Mouse (Mus musculus) erythroblast, adult 5-6 weeks (primary cell): ENCODE data around the gene Samd10. TPM values are rescaled to one million over a fixed set of nuclear protein-coding genes. Genes with fewer than 3 reads are reported as not detected.

Experiments used
- ATAC-seq: replicated peaks from 2 replicates; pipeline ENCODE4 v1.8.0; 2016; ENCODE audit warnings: moderate number of reproducible peaks, mild to moderate bottlenecking, moderate TSS enrichment, inconsistent platforms; ENCODE audit not compliant: poor library complexity, low FRiP score, severe bottlenecking
- total RNA-seq, 2 experiments: library from RNA; stranded (forward) in 1 of 2; stranded (reverse) in 1 of 2; fragments of 150-400 nt in 1 of 2; fragments of 200-764, 138-1000 nt in 1 of 2; gene quantifications; 2 replicates each; pipeline versions ENCODE4 v1.2.3 to v1.2.4; 2015 to 2017; ENCODE audit warnings: low replicate concordance in 2 of 2

The Samd10 gene
- total RNA-seq, 2 experiments from 2014 or later = 1.9 to 4.0 TPM

GRCm38 (mm10) chr2:181578790-181579618 is 20.0 kb downstream of the Samd10 start:
- no peak for ATAC-seq

- no peak for ATAC-seq
These were observed 20.9 kb downstream of the Samd10 start for GRCm38 (mm10) chr2:181577981-181578581.

- ATAC-seq = no peak
These were observed 21.9 kb downstream of the Samd10 start for GRCm38 (mm10) chr2:181577126-181577525.

- no peak for ATAC-seq
These were observed 22.4 kb downstream of the Samd10 start for GRCm38 (mm10) chr2:181576613-181577012.

- no peak for ATAC-seq
These were observed 24.0 kb downstream of the Samd10 start for GRCm38 (mm10) chr2:181574921-181575545.

GRCm38 (mm10) chr2:181573961-181574360 is 25.1 kb downstream of the Samd10 start:
- ATAC-seq = no peak

GRCm38 (mm10) chr2:181572921-181573920 is 25.8 kb downstream of the Samd10 start:
- ATAC-seq = no peak

- ATAC-seq = no peak
These were observed 26.9 kb downstream of the Samd10 start for GRCm38 (mm10) chr2:181571941-181572670.

GRCm38 (mm10) chr2:181570921-181571595 is 28.0 kb downstream of the Samd10 start:
- ATAC-seq = no peak

GRCm38 (mm10) chr2:181570375-181570774 is 28.6 kb downstream of the Samd10 start:
- ATAC-seq = no peak

- no peak for ATAC-seq
These were observed 29.2 kb downstream of the Samd10 start for GRCm38 (mm10) chr2:181569856-181570255.

GRCm38 (mm10) chr2:181568272-181569008 is 30.6 kb downstream of the Samd10 start:
- peak; percentile 81 for ATAC-seq

- no peak for ATAC-seq
These were observed 31.7 kb downstream of the Samd10 start for GRCm38 (mm10) chr2:181567338-181567737.

GRCm38 (mm10) chr2:181553772-181554171 is 45.2 kb downstream of the Samd10 start:
- no peak for ATAC-seq

GRCm38 (mm10) chr2:181550233-181550632 is 48.8 kb downstream of the Samd10 start:
- ATAC-seq = no peak

GRCm38 (mm10) chr2:181548682-181549081 is 50.3 kb downstream of the Samd10 start:
- no peak for ATAC-seq

- no peak for ATAC-seq
These were observed 50.8 kb downstream of the Samd10 start for GRCm38 (mm10) chr2:181548227-181548626.

GRCm38 (mm10) chr2:181546142-181546541 is 52.9 kb downstream of the Samd10 start:
- peak; percentile 54 for ATAC-seq
